Mouse (Mus musculus) midbrain, embryonic 14.5 days (tissue): ENCODE data around the gene Tmem37. TPM values are rescaled to one million over a fixed set of nuclear protein-coding genes. Genes with fewer than 3 reads are reported as not detected.

Experiments
- ATAC-seq: fragments of 200-750 bp; cut with Nextera tagmentation; 2 replicates; pipeline ENCODE4 v1.8.0; 2017; ENCODE audit warnings: moderate number of reproducible peaks, moderate library complexity; ENCODE audit not compliant: low FRiP score, low TSS enrichment
- DNase-seq: peaks from one replicate; pipeline ENCODE4 v3.0.0-alpha.2; 2015
- H3K27ac ChIP-seq: fragments of 300-500 bp; sonication (generic); replicated peaks from 2 replicates; pipeline ENCODE4 v1.5.1; 2014; ENCODE audit warnings: mild to moderate bottlenecking, low read depth, low read length, moderate library complexity
- H3K27me3 ChIP-seq: fragments of 300-500 bp; sonication (generic); 2 replicates; pipeline ENCODE4 v1.6.1; 2014; ENCODE audit warnings: low read length, control low read depth, mixed read lengths; ENCODE audit not compliant: control insufficient read depth, insufficient read depth
- H3K36me3 ChIP-seq: fragments of 300-500 bp; sonication (generic); 2 replicates; pipeline ENCODE4 v1.6.1; 2014; ENCODE audit warnings: low read length, control low read depth; ENCODE audit not compliant: control insufficient read depth, insufficient read depth
- H3K4me1 ChIP-seq: fragments of 300-500 bp; sonication (generic); 2 replicates; pipeline ENCODE4 v1.6.1; 2014; ENCODE audit warnings: mild to moderate bottlenecking, antibody characterized with exemption, low read length, control low read depth; ENCODE audit not compliant: control insufficient read depth, insufficient read depth
- H3K4me2 ChIP-seq: fragments of 300-500 bp; sonication (generic); 2 replicates; pipeline ENCODE4 v1.6.1; 2014; ENCODE audit warnings: mild to moderate bottlenecking, low read length, moderate library complexity
- H3K4me3 ChIP-seq: fragments of 300-500 bp; sonication (generic); replicated peaks from 2 replicates; pipeline ENCODE4 v1.5.1; 2014; ENCODE audit warnings: low read depth, low read length
- H3K9ac ChIP-seq: fragments of 300-500 bp; sonication (generic); replicated peaks from 2 replicates; pipeline ENCODE4 v1.6.1; 2014; ENCODE audit warnings: mild to moderate bottlenecking, low read length, moderate library complexity
- H3K9me3 ChIP-seq: fragments of 300-500 bp; sonication (generic); 2 replicates; pipeline ENCODE4 v1.6.1; 2016; ENCODE audit warnings: low read length, control low read depth, mixed read lengths; ENCODE audit not compliant: control insufficient read depth
- WGBS: fragments of 180-500 bp; shearing (Covaris S2); extraction: QIAGEN DNeasy Blood & Tissue Kit; methylation state at CpG from one replicate; pipeline ENCODE4 v1.1.7; 2014; 5-methylcytosine and 5-hydroxymethylcytosine counted together
- polyA plus RNA-seq: library from polyadenylated mRNA; unstranded; fragments of >200 nt; fragmentation: Nextera tagmentation; extraction: Ambion mirVana; gene quantifications from 2 replicates; pipeline ENCODE4 v1.2.1, GENCODE M21; 2014

Gene Tmem37
- polyA plus RNA-seq, 1 experiment from 2014 or later: 7.4 TPM

- Histone ChIP-seq H3K9ac (no peak overlapping the region), H3K36me3 (no peaks in the 10 kb centered on the region), H3K27ac (no peak overlapping the region), H3K4me3 (no peak overlapping the region), H3K4me2 (no peak overlapping the region), H3K4me1 (no peaks in the 10 kb centered on the region), H3K27me3 (no peaks in the 10 kb centered on the region), H3K9me3 (no peaks in the 10 kb centered on the region)
- WGBS: 78% methylated on average over 10 of the region's 10 CpGs
- ATAC-seq (no peak), DNase-seq (no peak)
These were observed 49.4 kb downstream of the Tmem37 start for GRCm38 (mm10) chr1:120024331-120025049.

GRCm38 (mm10) chr1:120021951-120022350 lies 51.9 kb downstream of the Tmem37 start:
- no peaks in the 10 kb centered on the region for H3K36me3 ChIP-seq
- H3K9ac ChIP-seq: no peak overlapping the region
- H3K27ac ChIP-seq: no peak overlapping the region
- no peak overlapping the region for H3K4me3 ChIP-seq
- no peaks in the 10 kb centered on the region for H3K4me1 ChIP-seq
- DNase-seq (no peak), ATAC-seq (no peak)
- H3K27me3 ChIP-seq: no peaks in the 10 kb centered on the region
- 92% methylated on average over 17 of the region's 17 CpGs for WGBS
- no peak overlapping the region for H3K4me2 ChIP-seq
- no peaks in the 10 kb centered on the region for H3K9me3 ChIP-seq

GRCm38 (mm10) chr1:120020322-120020897 lies 53.5 kb downstream of the Tmem37 start:
- no peaks in the 10 kb centered on the region for H3K4me1 ChIP-seq
- H3K4me2 ChIP-seq: no peak overlapping the region
- H3K36me3 ChIP-seq: no peaks in the 10 kb centered on the region
- H3K4me3 ChIP-seq: no peak overlapping the region
- H3K9me3 ChIP-seq: no peaks in the 10 kb centered on the region
- no peak overlapping the region for H3K27ac ChIP-seq
- no peaks in the 10 kb centered on the region for H3K27me3 ChIP-seq
- ATAC-seq: no peak
- no peak overlapping the region; the same call in 1 of the 2 replicates for H3K9ac ChIP-seq
- no peak for DNase-seq
- 79% methylated on average over 7 of the region's 7 CpGs for WGBS

GRCm38 (mm10) chr1:120019428-120019827 lies 54.4 kb downstream of the Tmem37 start:
- Histone ChIP-seq H3K27ac (no peak overlapping the region), H3K36me3 (no peaks in the 10 kb centered on the region), H3K4me2 (no peak overlapping the region), H3K27me3 (no peaks in the 10 kb centered on the region), H3K9ac (no peak overlapping the region), H3K9me3 (no peaks in the 10 kb centered on the region), H3K4me3 (no peak overlapping the region), H3K4me1 (no peaks in the 10 kb centered on the region)
- ATAC-seq: no peak
- DNase-seq: no peak
- WGBS: 96% methylated on average over 12 of the region's 12 CpGs

GRCm38 (mm10) chr1:120018900-120019299 lies 55.0 kb downstream of the Tmem37 start:
- Histone ChIP-seq H3K27me3 (no peaks in the 10 kb centered on the region), H3K4me1 (no peaks in the 10 kb centered on the region), H3K27ac (no peak overlapping the region), H3K4me2 (no peak overlapping the region), H3K9ac (no peak overlapping the region), H3K36me3 (no peaks in the 10 kb centered on the region), H3K4me3 (no peak overlapping the region), H3K9me3 (no peaks in the 10 kb centered on the region)
- DNase-seq: no peak
- ATAC-seq: no peak
- 34% methylated on average over 3 of the region's 3 CpGs for WGBS

Other genes starting within 250 kb of the Tmem37 start
- gene Ptpn4, start 236.5 kb downstream of the Tmem37 start, polyA plus RNA-seq: 17.6 and 18.5 TPM in 2 replicates
- 5.2 and 7.5 TPM in 2 replicates for gene Tmem177, start 160.9 kb downstream of the Tmem37 start, polyA plus RNA-seq
- 0.37 TPM in 1 of 2 replicates, not detected in the other for gene Cfap221, start 76.8 kb downstream of the Tmem37 start, polyA plus RNA-seq
- gene Sctr, start 67.2 kb downstream of the Tmem37 start, polyA plus RNA-seq: 0.38 and 0.53 TPM in 2 replicates
- 759 and 1,068 TPM in 2 replicates for gene Dbi, start 47.0 kb upstream of the Tmem37 start, polyA plus RNA-seq
- 18.7 and 21.4 TPM in 2 replicates for gene 3110009E18Rik, start 47.1 kb upstream of the Tmem37 start, polyA plus RNA-seq
- gene Steap3, start 198.6 kb upstream of the Tmem37 start, polyA plus RNA-seq: 2.4 and 3.2 TPM in 2 replicates